Mouse (Mus musculus): ENCODE results near the gene Ift57. TPM values are rescaled to one million over a fixed set of nuclear protein-coding genes. Genes with fewer than 3 reads are reported as not detected.

The Ift57 gene
- polyA plus RNA-seq, 1 experiment from 2014 or later, result 23.6 TPM

- Histone ChIP-seq H3K9me3 (replicated peaks; ENCODE audit: control insufficient read depth, low read length) (no peaks in the 10 kb centered on the region), H3K27me3 (ENCODE audit: control insufficient read depth, insufficient read depth, low read length) (no peaks in the 10 kb centered on the region), H3K4me3 (ENCODE audit: low read length) (no peak overlapping the region), H3K36me3 (ENCODE audit: control insufficient read depth, insufficient read depth) (peaks cover 5% of the 10 kb centered on the region; the same call in 1 of the 2 replicates), H3K27ac (ENCODE audit: low read length) (no peak overlapping the region), H3K9ac (ENCODE audit: low read length) (no peak overlapping the region), H3K4me2 (ENCODE audit: low read depth, low read length) (no peak overlapping the region), H3K4me1 (ENCODE audit: control insufficient read depth, insufficient read depth, low read length) (no peaks in the 10 kb centered on the region)
- no peak; the same call in 1 of the 2 replicates for ATAC-seq (replicated peaks; ENCODE audit: extremely low read depth, insufficient read depth, low FRiP score)
- 49% methylated on average over 3 of the region's 3 CpGs for WGBS
Observed at GRCm38 (mm10) chr16:49766326-49766725, 67.3 kb downstream of the Ift57 start.

GRCm38 (mm10) chr16:49768491-49769031 lies 69.5 kb downstream of the Ift57 start:
- Histone ChIP-seq H3K9me3 (replicated peaks; ENCODE audit: control insufficient read depth, low read length) (no peaks in the 10 kb centered on the region), H3K27ac (ENCODE audit: low read length) (no peak overlapping the region), H3K4me2 (ENCODE audit: low read depth, low read length) (no peak overlapping the region), H3K36me3 (ENCODE audit: control insufficient read depth, insufficient read depth) (peaks cover 5% of the 10 kb centered on the region; the same call in 1 of the 2 replicates), H3K9ac (ENCODE audit: low read length) (no peak overlapping the region), H3K4me3 (ENCODE audit: low read length) (no peak overlapping the region), H3K4me1 (ENCODE audit: control insufficient read depth, insufficient read depth, low read length) (peaks cover 3% of the 10 kb centered on the region; the same call in 1 of the 2 replicates), H3K27me3 (ENCODE audit: control insufficient read depth, insufficient read depth, low read length) (no peaks in the 10 kb centered on the region)
- 87% methylated on average over 4 of the region's 4 CpGs for WGBS
- no peak for ATAC-seq (replicated peaks; ENCODE audit: extremely low read depth, insufficient read depth, low FRiP score)

- Histone ChIP-seq H3K9me3 (replicated peaks; ENCODE audit: control insufficient read depth, low read length) (no peaks in the 10 kb centered on the region), H3K36me3 (ENCODE audit: control insufficient read depth, insufficient read depth) (no peaks in the 10 kb centered on the region), H3K4me1 (ENCODE audit: control insufficient read depth, insufficient read depth, low read length) (peaks cover 3% of the 10 kb centered on the region; the same call in 1 of the 2 replicates), H3K27me3 (ENCODE audit: control insufficient read depth, insufficient read depth, low read length) (no peaks in the 10 kb centered on the region), H3K9ac (ENCODE audit: low read length) (no peak overlapping the region), H3K4me3 (ENCODE audit: low read length) (no peak overlapping the region), H3K4me2 (ENCODE audit: low read depth, low read length) (no peak overlapping the region), H3K27ac (ENCODE audit: low read length) (peak overlapping the region; percentile 39)
- ATAC-seq (replicated peaks; ENCODE audit: extremely low read depth, insufficient read depth, low FRiP score), result no peak
- 48% methylated on average over 2 of the region's 2 CpGs for WGBS
Observed at GRCm38 (mm10) chr16:49769831-49770261, 70.8 kb downstream of the Ift57 start.

- H3K9ac ChIP-seq (ENCODE audit: low read length), result no peak overlapping the region
- H3K9me3 ChIP-seq (replicated peaks; ENCODE audit: control insufficient read depth, low read length), result no peaks in the 10 kb centered on the region
- H3K27ac ChIP-seq (ENCODE audit: low read length), result no peak overlapping the region
- H3K4me2 ChIP-seq (ENCODE audit: low read depth, low read length), result no peak overlapping the region
- no peak for ATAC-seq (replicated peaks; ENCODE audit: extremely low read depth, insufficient read depth, low FRiP score)
- 76% methylated on average over 12 of the region's 12 CpGs for WGBS
- peaks cover 3% of the 10 kb centered on the region; the same call in 1 of the 2 replicates for H3K4me1 ChIP-seq (ENCODE audit: control insufficient read depth, insufficient read depth, low read length)
- H3K4me3 ChIP-seq (ENCODE audit: low read length), result no peak overlapping the region
- no peaks in the 10 kb centered on the region for H3K27me3 ChIP-seq (ENCODE audit: control insufficient read depth, insufficient read depth, low read length)
- no peaks in the 10 kb centered on the region for H3K36me3 ChIP-seq (ENCODE audit: control insufficient read depth, insufficient read depth)
Observed at GRCm38 (mm10) chr16:49770320-49771189, 71.5 kb downstream of the Ift57 start.

- ATAC-seq (replicated peaks; ENCODE audit: extremely low read depth, insufficient read depth, low FRiP score), result no peak
- no peak overlapping the region for H3K4me2 ChIP-seq (ENCODE audit: low read depth, low read length)
- H3K27me3 ChIP-seq (ENCODE audit: control insufficient read depth, insufficient read depth, low read length), result no peaks in the 10 kb centered on the region
- H3K9ac ChIP-seq (ENCODE audit: low read length), result no peak overlapping the region
- no peaks in the 10 kb centered on the region for H3K9me3 ChIP-seq (replicated peaks; ENCODE audit: control insufficient read depth, low read length)
- WGBS, result 63% methylated on average over 7 of the region's 7 CpGs
- H3K4me3 ChIP-seq (ENCODE audit: low read length), result no peak overlapping the region
- H3K4me1 ChIP-seq (ENCODE audit: control insufficient read depth, insufficient read depth, low read length), result peaks cover 3% of the 10 kb centered on the region; the same call in 1 of the 2 replicates
- no peak overlapping the region for H3K27ac ChIP-seq (ENCODE audit: low read length)
- no peaks in the 10 kb centered on the region for H3K36me3 ChIP-seq (ENCODE audit: control insufficient read depth, insufficient read depth)
Observed at GRCm38 (mm10) chr16:49771609-49772396, 72.8 kb downstream of the Ift57 start.

GRCm38 (mm10) chr16:49772576-49772975 lies 73.5 kb downstream of the Ift57 start:
- H3K9ac ChIP-seq (ENCODE audit: low read length), result no peak overlapping the region
- 34% methylated on average over 1 of the region's 1 CpGs for WGBS
- H3K27ac ChIP-seq (ENCODE audit: low read length), result no peak overlapping the region
- H3K36me3 ChIP-seq (ENCODE audit: control insufficient read depth, insufficient read depth), result no peaks in the 10 kb centered on the region
- ATAC-seq (replicated peaks; ENCODE audit: extremely low read depth, insufficient read depth, low FRiP score), result no peak
- no peak overlapping the region for H3K4me2 ChIP-seq (ENCODE audit: low read depth, low read length)
- H3K27me3 ChIP-seq (ENCODE audit: control insufficient read depth, insufficient read depth, low read length), result no peaks in the 10 kb centered on the region
- H3K4me3 ChIP-seq (ENCODE audit: low read length), result no peak overlapping the region
- H3K4me1 ChIP-seq (ENCODE audit: control insufficient read depth, insufficient read depth, low read length), result peaks cover 3% of the 10 kb centered on the region; the same call in 1 of the 2 replicates
- no peaks in the 10 kb centered on the region for H3K9me3 ChIP-seq (replicated peaks; ENCODE audit: control insufficient read depth, low read length)

- no peak overlapping the region for H3K4me2 ChIP-seq (ENCODE audit: low read depth, low read length)
- ATAC-seq (replicated peaks; ENCODE audit: extremely low read depth, insufficient read depth, low FRiP score), result no peak
Observed at GRCm38 (mm10) chr16:49773068-49773467, 74.0 kb downstream of the Ift57 start.

GRCm38 (mm10) chr16:49774059-49775001 lies 75.3 kb downstream of the Ift57 start:
- Histone ChIP-seq H3K9me3 (replicated peaks; ENCODE audit: control insufficient read depth, low read length) (no peaks in the 10 kb centered on the region), H3K4me1 (ENCODE audit: control insufficient read depth, insufficient read depth, low read length) (peaks cover 3% of the 10 kb centered on the region; the same call in 1 of the 2 replicates), H3K27me3 (ENCODE audit: control insufficient read depth, insufficient read depth, low read length) (no peaks in the 10 kb centered on the region), H3K27ac (ENCODE audit: low read length) (peak overlapping the region; percentile 46; the same call in 1 of the 2 replicates), H3K4me3 (ENCODE audit: low read length) (no peak overlapping the region), H3K9ac (ENCODE audit: low read length) (no peak overlapping the region), H3K4me2 (ENCODE audit: low read depth, low read length) (peak overlapping the region; percentile 8; the same call in 1 of the 2 replicates), H3K36me3 (ENCODE audit: control insufficient read depth, insufficient read depth) (no peaks in the 10 kb centered on the region)
- 79% methylated on average over 18 of the region's 18 CpGs for WGBS
- ATAC-seq (replicated peaks; ENCODE audit: extremely low read depth, insufficient read depth, low FRiP score), result no peak

More at GRCm38 (mm10) chr16:49773068-49773467, 74.0 kb downstream of the Ift57 start:
- Histone ChIP-seq H3K9me3 (replicated peaks; ENCODE audit: control insufficient read depth, low read length) (no peaks in the 10 kb centered on the region), H3K4me3 (ENCODE audit: low read length) (no peak overlapping the region), H3K27ac (ENCODE audit: low read length) (no peak overlapping the region), H3K36me3 (ENCODE audit: control insufficient read depth, insufficient read depth) (no peaks in the 10 kb centered on the region), H3K27me3 (ENCODE audit: control insufficient read depth, insufficient read depth, low read length) (no peaks in the 10 kb centered on the region), H3K9ac (ENCODE audit: low read length) (no peak overlapping the region), H3K4me1 (ENCODE audit: control insufficient read depth, insufficient read depth, low read length) (peaks cover 3% of the 10 kb centered on the region; the same call in 1 of the 2 replicates)
- WGBS, result 85% methylated on average over 1 of the region's 1 CpGs

Measured in heart, embryonic 16.5 days (tissue).